Comparison of ENCODE assay signal across 8 mouse cellular contexts in the genomic region with DNA sequence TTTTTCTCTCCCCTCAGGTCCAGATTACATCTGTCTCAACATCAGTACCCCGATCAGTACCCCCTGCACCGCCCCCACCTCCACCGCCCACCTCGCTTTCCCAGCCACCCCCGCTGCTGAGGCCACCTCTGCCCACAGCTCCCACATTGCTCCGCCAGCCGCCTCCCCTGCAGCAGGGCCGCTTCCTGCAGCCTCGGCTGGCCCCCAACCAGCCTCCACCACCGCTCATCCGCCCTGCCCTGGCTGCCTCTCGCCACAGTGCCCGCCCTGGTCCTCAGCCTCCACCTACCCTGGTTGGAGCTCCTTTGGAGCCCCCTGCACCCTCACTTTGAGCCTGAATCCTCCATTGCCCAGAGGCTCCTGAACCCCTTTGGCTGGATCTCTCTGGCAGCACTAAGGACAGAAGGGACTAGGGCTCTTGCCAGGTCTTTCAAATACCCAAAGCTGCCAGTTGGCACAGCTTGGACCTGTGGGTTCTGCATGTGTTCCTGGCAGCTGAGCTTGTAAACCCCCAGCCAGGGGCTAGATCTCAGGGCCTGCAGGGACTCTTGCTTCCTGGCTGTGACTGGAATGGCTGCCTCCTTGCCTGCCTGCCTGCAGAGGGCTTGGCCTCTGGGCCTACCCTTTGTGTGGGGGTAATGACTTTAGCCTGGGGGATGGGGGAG. TPM values are rescaled to one million over a fixed set of nuclear protein-coding genes. Genes with fewer than 3 reads are reported as not detected.
DNase-seq lines count a peak whose midpoint lies in the region; ATAC-seq and TF ChIP-seq lines count a peak whose summit lies in the region.
"Had no signal": no experiment of that assay in that cellular context is flagged by ENCODE, and none has a peak within 500 bp of the region (broad histone marks: within the 10 kb centered on the region; RNA-seq: fewer than 3 reads in every experiment).

No protein-coding gene starts in this region.

- peak; percentile 1; the same call in 1 of the 2 replicates for TF ChIP-seq CTCF in testis, adult 2 months (IDR thresholded peaks at IDR 0.05; ENCODE audit: control insufficient read depth, insufficient read depth, insufficient replicate concordance, low read depth, low read length)
- TF ChIP-seq CTCF in heart, postnatal 0 days (IDR thresholded peaks at IDR 0.05; ENCODE audit: low read depth) = no peak
- no peak for TF ChIP-seq CTCF in kidney, adult 2 months (conservative IDR thresholded peaks at IDR 0.05; ENCODE audit: insufficient read depth, insufficient read length, low read depth, low read length)

- no peak overlapping the region for H3K4me3 ChIP-seq in testis, adult 2 months (ENCODE audit: control insufficient read depth, low read depth, low read length)
- H3K4me3 ChIP-seq in heart, postnatal 0 days (ENCODE audit: low read depth, low read length) = no peak overlapping the region
- H3K4me3 ChIP-seq in midbrain, embryonic 14.5 days (replicated peaks; ENCODE audit: low read depth, low read length) = no peak overlapping the region
- no peak overlapping the region for H3K4me3 ChIP-seq in kidney, adult 2 months (ENCODE audit: insufficient read depth, low read depth, low read length)
- H3K4me3 ChIP-seq: stomach, embryonic 15.5 days had no signal

- no peak overlapping the region for H3K4me2 ChIP-seq in heart, postnatal 0 days (ENCODE audit: low read depth, low read length)
- no peak overlapping the region for H3K4me2 ChIP-seq in midbrain, embryonic 14.5 days (ENCODE audit: low read length)
- H3K4me2 ChIP-seq: stomach, embryonic 15.5 days had no signal

- no peak for ATAC-seq in heart, postnatal 0 days (ENCODE audit: insufficient read depth, low read depth)
- ATAC-seq in midbrain, embryonic 14.5 days (ENCODE audit: low FRiP score, low TSS enrichment) = no peak; the same call in 1 of the 2 replicates

- H3K36me3 ChIP-seq in testis, adult 2 months (ENCODE audit: control insufficient read depth, insufficient read depth, low read length) = peaks cover 3% of the 10 kb centered on the region
- peaks cover 73% of the 10 kb centered on the region for H3K36me3 ChIP-seq in heart, postnatal 0 days (replicated peaks; ENCODE audit: control insufficient read depth, insufficient read depth, low read length)
- H3K36me3 ChIP-seq in midbrain, embryonic 14.5 days (ENCODE audit: control insufficient read depth, insufficient read depth, low read length) = peaks cover 82% of the 10 kb centered on the region
- no peaks in the 10 kb centered on the region for H3K36me3 ChIP-seq in kidney, adult 2 months (ENCODE audit: control insufficient read depth, insufficient read depth, low read length)

- no peaks in the 10 kb centered on the region; the same call in 1 of the 2 replicates for H3K4me1 ChIP-seq in testis, adult 2 months (ENCODE audit: control insufficient read depth, insufficient read depth, low read length)
- peaks cover 7% of the 10 kb centered on the region for H3K4me1 ChIP-seq in heart, postnatal 0 days (ENCODE audit: control insufficient read depth, insufficient read depth)
- H3K4me1 ChIP-seq in midbrain, embryonic 14.5 days (ENCODE audit: control insufficient read depth, insufficient read depth, low read length) = peaks cover 31% of the 10 kb centered on the region
- H3K4me1 ChIP-seq in kidney, adult 2 months (ENCODE audit: control insufficient read depth, insufficient read depth, low read length) = 0 out of 2 replicates have a peak, but pooled peaks cover 1% of the 10 kb centered on the region

- no peaks in the 10 kb centered on the region for H3K27me3 ChIP-seq in testis, adult 2 months (ENCODE audit: control insufficient read depth, insufficient read depth, low read length)
- no peaks in the 10 kb centered on the region for H3K27me3 ChIP-seq in heart, postnatal 0 days (ENCODE audit: control insufficient read depth, insufficient read depth, low read length)
- H3K27me3 ChIP-seq in midbrain, embryonic 14.5 days (ENCODE audit: control insufficient read depth, insufficient read depth, low read length) = no peaks in the 10 kb centered on the region
- no peaks in the 10 kb centered on the region for H3K27me3 ChIP-seq in kidney, adult 2 months (replicated peaks; ENCODE audit: control insufficient read depth, insufficient read depth, low read length)
- H3K27me3 ChIP-seq: stomach, embryonic 15.5 days had no signal

- no peak for TF ChIP-seq POLR2A in testis, adult 2 months (IDR thresholded peaks at IDR 0.05; ENCODE audit: control insufficient read depth, low read depth, low read length)
- no peak for TF ChIP-seq POLR2A in kidney, adult 2 months (IDR thresholded peaks at IDR 0.05; ENCODE audit: low read depth, low read length)

- DNase-seq in testis, postnatal 14 days (ENCODE audit: low spot score) = no peak
- peak; percentile 86 for DNase-seq in cerebellum, postnatal 25 days
- DNase-seq in heart, postnatal 0 days (ENCODE audit: low spot score) = no peak
- DNase-seq in midbrain, embryonic 14.5 days = peak; percentile 54
- DNase-seq in kidney, adult 2 months = no peak
- DNase-seq in frontal cortex, postnatal 25 days (ENCODE audit: low spot score in 2 of 2) = no peak

- WGBS in heart, postnatal 0 days = 83% methylated on average over 10 of the region's 13 CpGs
- 78% methylated on average over 13 of the region's 13 CpGs for WGBS in midbrain, embryonic 14.5 days
- WGBS in kidney, adult 2 months = 74% methylated on average over 13 of the region's 13 CpGs

- no peaks in the 10 kb centered on the region for H3K9me3 ChIP-seq in heart, postnatal 0 days (replicated peaks; ENCODE audit: control insufficient read depth, low read length)
- no peaks in the 10 kb centered on the region for H3K9me3 ChIP-seq in midbrain, embryonic 14.5 days (ENCODE audit: control insufficient read depth, low read length)
- H3K9me3 ChIP-seq: stomach, embryonic 15.5 days had no signal

- TF ChIP-seq EP300 in heart, postnatal 0 days (IDR thresholded peaks at IDR 0.05; ENCODE audit: low read depth) = no peak

- H3K27ac ChIP-seq in testis, adult 2 months (ENCODE audit: control insufficient read depth, insufficient read depth, low read depth, low read length) = no peak overlapping the region
- peak overlapping the region; percentile 66; the same call in 1 of the 2 replicates for H3K27ac ChIP-seq in heart, postnatal 0 days (ENCODE audit: low read depth)
- peak overlapping the region; percentile 74 for H3K27ac ChIP-seq in midbrain, embryonic 14.5 days (replicated peaks; ENCODE audit: low read depth, low read length)
- no peak overlapping the region for H3K27ac ChIP-seq in kidney, adult 2 months (ENCODE audit: insufficient read depth, low read depth, low read length)

- no peak overlapping the region for H3K9ac ChIP-seq in heart, postnatal 0 days (replicated peaks; ENCODE audit: low read depth, low read length)
- H3K9ac ChIP-seq in midbrain, embryonic 14.5 days (replicated peaks; ENCODE audit: low read length) = 0 out of 2 replicates have a peak overlapping the region, but pooled peaks have one; percentile 20
- H3K9ac ChIP-seq: stomach, embryonic 15.5 days had no signal

RNA-seq across cellular contexts. Expression of a gene that starts 7.3 kb away (rescaled TPM):
- polyA plus RNA-seq in testis, adult 2 months (2012; rRNA removed) = 3.6 and 4.1 TPM in 2 replicates
- total RNA-seq in heart, postnatal 0 days (2014; rRNA removed; ENCODE audit: low replicate concordance) = 18.5 and 40.0 TPM in 2 replicates
- 8.5 and 9.7 TPM in 2 replicates for polyA plus RNA-seq in heart, postnatal 0 days (2015; fragmentation: Nextera tagmentation; extraction: Ambion mirVana)
- polyA plus RNA-seq in midbrain, embryonic 14.5 days (2014; fragmentation: Nextera tagmentation; extraction: Ambion mirVana) = 23.1 and 26.6 TPM in 2 replicates
- 1.5 and 1.8 TPM in 2 replicates for polyA plus RNA-seq in kidney, adult 2 months (2012; rRNA removed)

RNA-seq across cellular contexts. Expression of a gene that starts 33.5 kb away (rescaled TPM):
- polyA plus RNA-seq in testis, adult 2 months (2012; rRNA removed) = 61.5 and 69.3 TPM in 2 replicates
- total RNA-seq in heart, postnatal 0 days (2014; rRNA removed; ENCODE audit: low replicate concordance) = 30.2 and 44.0 TPM in 2 replicates
- polyA plus RNA-seq in heart, postnatal 0 days (2015; fragmentation: Nextera tagmentation; extraction: Ambion mirVana) = 27.8 and 30.4 TPM in 2 replicates
- 68.6 and 77.8 TPM in 2 replicates for polyA plus RNA-seq in midbrain, embryonic 14.5 days (2014; fragmentation: Nextera tagmentation; extraction: Ambion mirVana)
- 23.7 and 26.2 TPM in 2 replicates for polyA plus RNA-seq in kidney, adult 2 months (2012; rRNA removed)

RNA-seq across cellular contexts. Expression of a gene that starts 57.0 kb away (rescaled TPM):
- 117 and 148 TPM in 2 replicates for polyA plus RNA-seq in testis, adult 2 months (2012; rRNA removed)
- total RNA-seq in heart, postnatal 0 days (2014; rRNA removed; ENCODE audit: low replicate concordance) = 1,841 and 2,074 TPM in 2 replicates
- polyA plus RNA-seq in heart, postnatal 0 days (2015; fragmentation: Nextera tagmentation; extraction: Ambion mirVana) = 3,012 and 3,042 TPM in 2 replicates
- 921 and 1,195 TPM in 2 replicates for polyA plus RNA-seq in midbrain, embryonic 14.5 days (2014; fragmentation: Nextera tagmentation; extraction: Ambion mirVana)
- 3,607 and 3,750 TPM in 2 replicates for polyA plus RNA-seq in kidney, adult 2 months (2012; rRNA removed)

Comparison
In these comparisons a context has a peak if more than half of its experiments do, and no peak if none do; other contexts are left out.
1. H3K27ac ChIP-seq: peak in heart, postnatal 0 days (single experiment) and midbrain, embryonic 14.5 days (single experiment); none in testis, adult 2 months (single experiment) and kidney, adult 2 months (single experiment).
2. DNase-seq: peak in cerebellum, postnatal 25 days (2 of 2) and midbrain, embryonic 14.5 days (single experiment); none in testis, postnatal 14 days (single experiment), heart, postnatal 0 days (single experiment), kidney, adult 2 months (single experiment) and frontal cortex, postnatal 25 days (0 of 2).